Mouse (Mus musculus) bone marrow macrophage, adult 2 months (primary cell): ENCODE data around the gene Egflam. TPM values are rescaled to one million over a fixed set of nuclear protein-coding genes. Genes with fewer than 3 reads are reported as not detected.

Source experiments
- H3K27ac ChIP-seq: 2 replicates; pipeline ENCODE4 v1.5.1; 2012; ENCODE audit warnings: low read depth, low read length; ENCODE audit not compliant: insufficient read depth
- H3K4me1 ChIP-seq: 2 replicates; pipeline ENCODE4 v1.6.1; 2012; ENCODE audit warnings: low read length; ENCODE audit not compliant: control insufficient read depth, insufficient read depth
- H3K4me3 ChIP-seq: 2 replicates; pipeline ENCODE4 v1.5.1; 2012; ENCODE audit warnings: mild to moderate bottlenecking, low read length, moderate library complexity; ENCODE audit not compliant: insufficient read depth
- CTCF ChIP-seq: IDR thresholded peaks from 2 replicates; pipeline ENCODE4 v1.5.1; 2012; ENCODE audit warnings: low read depth, mild to moderate bottlenecking, low read length, moderate library complexity
- POLR2A ChIP-seq: IDR thresholded peaks from 2 replicates; pipeline ENCODE4 v1.6.1; 2012; ENCODE audit warnings: mild to moderate bottlenecking, low read depth, low read length, borderline replicate concordance
- polyA plus RNA-seq: library from polyadenylated mRNA; stranded (reverse); fragments of >200 nt; gene quantifications from 2 replicates; pipeline ENCODE4 v1.2.4, GENCODE M21; 2012; ENCODE audit not compliant: missing spikeins, insufficient read depth, insufficient read length

Gene Egflam
- polyA plus RNA-seq, 1 experiment, result not detected

- Histone ChIP-seq H3K4me3 (no peak overlapping the region), H3K27ac (no peak overlapping the region), H3K4me1 (no peaks in the 10 kb centered on the region)
- TF ChIP-seq POLR2A, result no peak
- no peak for TF ChIP-seq CTCF
Observed at GRCm38 (mm10) chr15:7217273-7217598, 181.0 kb downstream of the Egflam start.

GRCm38 (mm10) chr15:7216581-7217272 lies 181.5 kb downstream of the Egflam start:
- no peak overlapping the region for H3K27ac ChIP-seq
- no peak for TF ChIP-seq CTCF
- no peak for TF ChIP-seq POLR2A
- H3K4me3 ChIP-seq, result no peak overlapping the region
- H3K4me1 ChIP-seq, result no peaks in the 10 kb centered on the region

GRCm38 (mm10) chr15:7215845-7216244 lies 182.3 kb downstream of the Egflam start:
- no peak overlapping the region for H3K4me3 ChIP-seq
- no peak for TF ChIP-seq POLR2A
- no peak for TF ChIP-seq CTCF
- H3K27ac ChIP-seq, result no peak overlapping the region
- no peaks in the 10 kb centered on the region for H3K4me1 ChIP-seq

- Histone ChIP-seq H3K4me3 (no peak overlapping the region), H3K27ac (no peak overlapping the region), H3K4me1 (no peaks in the 10 kb centered on the region)
- TF ChIP-seq CTCF (no peak), POLR2A (no peak)
Observed at GRCm38 (mm10) chr15:7213683-7214082, 184.5 kb downstream of the Egflam start.

GRCm38 (mm10) chr15:7208180-7208579 lies 190.0 kb downstream of the Egflam start:
- Histone ChIP-seq H3K4me3 (no peak overlapping the region), H3K27ac (no peak overlapping the region), H3K4me1 (no peaks in the 10 kb centered on the region)
- no peak for TF ChIP-seq CTCF
- no peak for TF ChIP-seq POLR2A

GRCm38 (mm10) chr15:7207292-7207691 lies 190.9 kb downstream of the Egflam start:
- TF ChIP-seq POLR2A (no peak), CTCF (no peak)
- Histone ChIP-seq H3K4me3 (no peak overlapping the region), H3K27ac (no peak overlapping the region), H3K4me1 (no peaks in the 10 kb centered on the region)

DNA sequence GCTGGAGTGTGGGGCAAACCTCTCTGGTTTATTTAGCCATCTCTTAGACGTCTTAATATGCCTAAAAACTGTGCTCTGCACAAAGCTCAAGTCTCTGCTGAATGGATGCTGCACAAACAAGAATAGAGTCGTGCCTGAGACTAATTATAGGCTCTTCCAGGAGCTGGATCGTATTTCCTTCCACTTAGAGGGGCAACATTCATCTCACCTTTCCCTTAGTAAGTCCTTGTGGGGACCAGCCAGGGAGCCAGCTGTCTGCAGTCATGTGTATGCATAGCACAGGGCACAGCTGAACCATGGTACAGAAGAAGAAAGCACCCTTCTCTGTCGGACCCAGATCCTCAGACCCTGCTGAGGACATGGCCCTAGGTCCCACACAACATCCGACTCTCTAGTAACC lies 192.1 kb downstream of the Egflam start:
- no peaks in the 10 kb centered on the region for H3K4me1 ChIP-seq
- H3K27ac ChIP-seq, result no peak overlapping the region
- no peak for TF ChIP-seq CTCF
- no peak for TF ChIP-seq POLR2A
- H3K4me3 ChIP-seq, result no peak overlapping the region

- H3K4me3 ChIP-seq, result no peak overlapping the region
- no peaks in the 10 kb centered on the region for H3K4me1 ChIP-seq
- TF ChIP-seq CTCF (no peak), POLR2A (no peak)
- H3K27ac ChIP-seq, result no peak overlapping the region
Observed at GRCm38 (mm10) chr15:7204917-7205316, 193.3 kb downstream of the Egflam start.

- H3K27ac ChIP-seq, result no peak overlapping the region
Observed at GRCm38 (mm10) chr15:7203606-7204330, 194.4 kb downstream of the Egflam start.

GRCm38 (mm10) chr15:7202981-7203380 lies 195.2 kb downstream of the Egflam start:
- H3K4me3 ChIP-seq, result no peak overlapping the region
- no peaks in the 10 kb centered on the region for H3K4me1 ChIP-seq
- H3K27ac ChIP-seq, result no peak overlapping the region
- TF ChIP-seq CTCF (no peak), POLR2A (no peak)

More at GRCm38 (mm10) chr15:7203606-7204330, 194.4 kb downstream of the Egflam start:
- Histone ChIP-seq H3K4me1 (no peaks in the 10 kb centered on the region), H3K4me3 (no peak overlapping the region)
- no peak for TF ChIP-seq CTCF
- no peak for TF ChIP-seq POLR2A
